Mouse (Mus musculus): ENCODE data around the gene Ptprh. TPM values are rescaled to one million over a fixed set of nuclear protein-coding genes. Genes with fewer than 3 reads are reported as not detected.

Ptprh gene
- polyA plus RNA-seq, 1 experiment from 2014 or later: not detected

DNA sequence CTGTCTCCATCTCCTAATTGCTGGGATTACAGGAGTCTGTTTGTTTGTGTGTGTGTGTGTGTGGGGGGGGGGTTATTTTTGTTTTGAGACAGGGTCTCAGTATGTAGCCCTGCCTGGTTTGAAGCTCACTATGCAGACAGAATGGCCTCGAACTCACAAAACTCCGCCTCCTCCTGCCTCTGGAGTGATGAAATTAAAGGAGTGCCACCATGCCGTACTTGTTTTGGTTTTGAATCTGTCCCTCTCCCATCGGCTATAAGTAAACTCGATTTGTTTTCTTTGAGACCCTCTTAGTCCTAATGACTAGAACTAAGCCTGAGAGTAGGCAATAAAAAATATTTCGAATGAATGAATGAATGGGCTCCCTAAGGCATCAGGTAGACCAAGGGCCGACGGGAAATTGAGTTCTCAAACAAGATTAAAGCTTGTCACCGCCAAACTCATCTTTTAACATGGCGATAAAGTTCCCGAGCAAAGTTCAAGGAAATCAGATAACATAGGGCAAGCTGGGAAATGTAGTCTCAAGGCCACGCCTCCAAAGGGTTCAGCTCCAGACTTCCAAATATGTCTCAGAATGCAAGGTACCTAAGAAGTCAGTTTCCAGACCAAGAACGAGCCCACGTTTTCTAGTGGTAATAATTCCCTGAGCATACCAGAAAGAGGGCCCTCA is 101.3 kb downstream of the Ptprh start:
- DNase-seq (ENCODE audit: low spot score): peak; percentile 49

DNA sequence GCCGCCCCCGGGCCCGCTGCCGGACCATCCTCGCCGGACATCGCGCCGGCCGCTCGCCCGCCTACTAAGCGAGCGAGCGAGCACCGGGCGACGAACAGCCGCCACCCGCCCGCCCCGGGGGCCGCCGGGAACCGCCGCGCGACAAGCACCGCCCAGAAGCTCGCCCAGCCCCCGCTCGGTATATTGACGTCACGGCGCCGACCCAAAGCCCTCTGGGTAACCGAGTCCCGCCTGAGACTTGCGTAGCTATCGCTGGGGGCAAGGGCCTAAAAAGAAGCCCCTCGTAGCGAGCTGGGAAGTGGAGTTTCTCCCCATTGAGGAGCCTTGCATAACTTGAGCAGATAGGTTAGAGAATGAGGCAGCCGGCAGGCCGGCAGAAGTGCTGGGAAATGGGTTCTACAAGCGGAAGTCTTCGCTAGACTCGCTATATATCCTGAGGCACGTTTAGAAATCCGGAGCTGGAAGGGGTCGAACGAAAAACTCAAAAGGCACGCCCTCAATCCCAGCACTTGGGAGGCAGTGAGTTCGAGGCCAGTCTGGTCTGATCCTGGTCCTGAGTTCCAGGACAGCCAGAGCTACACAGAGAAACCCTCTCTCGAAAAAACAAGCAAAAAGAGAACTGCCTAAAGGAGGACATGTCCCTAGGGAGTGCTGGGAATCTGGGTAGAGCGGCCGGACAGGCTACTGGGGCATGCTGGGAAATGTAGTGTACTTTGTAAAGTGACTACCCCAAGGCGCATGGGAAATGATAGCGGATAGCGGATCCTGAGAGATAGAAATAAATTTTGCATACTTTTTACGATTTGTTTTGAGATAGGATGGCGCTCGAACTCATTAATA is 102.1 kb downstream of the Ptprh start, which contains the start of gene Ppp1r12c:
TSS of gene Ppp1r12c (minus strand) at position 123 of the 840 bp plus-strand sequence.
- DNase-seq (ENCODE audit: low spot score): peak; percentile 93

GRCm38 (mm10) chr7:4500892-4501471 is 102.9 kb downstream of the Ptprh start:
- DNase-seq (ENCODE audit: low spot score): peak; percentile 52

- DNase-seq (ENCODE audit: low spot score): no peak
Observed at GRCm38 (mm10) chr7:4499034-4499433, 104.8 kb downstream of the Ptprh start.

Small RNA genes lying within 50 kb of the gene (microRNA-seq; reads per million reads assigned to microRNA genes)
- gene Gm23577 (ENCODE audit: borderline number of aligned reads): not detected

Other genes starting within 250 kb of the Ptprh start
- not detected in 2 replicates for gene Gp6, start 206.3 kb downstream of the Ptprh start, polyA plus RNA-seq (2015; fragmentation: Nextera tagmentation; extraction: Ambion mirVana)
- gene Rdh13, start 158.4 kb downstream of the Ptprh start, polyA plus RNA-seq (2015; fragmentation: Nextera tagmentation; extraction: Ambion mirVana): 9.9 and 12.6 TPM in 2 replicates
- gene Eps8l1, start 143.4 kb downstream of the Ptprh start, polyA plus RNA-seq (2015; fragmentation: Nextera tagmentation; extraction: Ambion mirVana): 0.79 and 5.9 TPM in 2 replicates
- 36.3 and 48.3 TPM in 2 replicates for gene Ppp1r12c, start 102.4 kb downstream of the Ptprh start, polyA plus RNA-seq (2015; fragmentation: Nextera tagmentation; extraction: Ambion mirVana)
- 27.0 and 28.8 TPM in 2 replicates for gene Tnnt1, start 87.7 kb downstream of the Ptprh start, polyA plus RNA-seq (2015; fragmentation: Nextera tagmentation; extraction: Ambion mirVana)
- 2.5 and 3.0 TPM in 2 replicates for gene Tnni3, start 79.8 kb downstream of the Ptprh start, polyA plus RNA-seq (2015; fragmentation: Nextera tagmentation; extraction: Ambion mirVana)
- 1.6 and 1.7 TPM in 2 replicates for gene Dnaaf3, start 71.6 kb downstream of the Ptprh start, polyA plus RNA-seq (2015; fragmentation: Nextera tagmentation; extraction: Ambion mirVana)
- gene Syt5, start 56.5 kb downstream of the Ptprh start, polyA plus RNA-seq (2015; fragmentation: Nextera tagmentation; extraction: Ambion mirVana): 0.22 and 0.44 TPM in 2 replicates
- gene Tmem86b, start 27.4 kb upstream of the Ptprh start, polyA plus RNA-seq (2015; fragmentation: Nextera tagmentation; extraction: Ambion mirVana): 1.7 and 2.1 TPM in 2 replicates
- 19.8 and 23.8 TPM in 2 replicates for gene Ppp6r1, start 55.0 kb upstream of the Ptprh start, polyA plus RNA-seq (2015; fragmentation: Nextera tagmentation; extraction: Ambion mirVana)
- 74.9 and 91.0 TPM in 2 replicates for gene Hspbp1, start 81.0 kb upstream of the Ptprh start, polyA plus RNA-seq (2015; fragmentation: Nextera tagmentation; extraction: Ambion mirVana)
- 0.06 and 0.20 TPM in 2 replicates for gene Brsk1, start 86.6 kb upstream of the Ptprh start, polyA plus RNA-seq (2015; fragmentation: Nextera tagmentation; extraction: Ambion mirVana)
- gene Tmem150b, start 121.2 kb upstream of the Ptprh start, polyA plus RNA-seq (2015; fragmentation: Nextera tagmentation; extraction: Ambion mirVana): 0.82 and 1.4 TPM in 2 replicates
- 44.1 and 44.2 TPM in 2 replicates for gene Kmt5c, start 136.1 kb upstream of the Ptprh start, polyA plus RNA-seq (2015; fragmentation: Nextera tagmentation; extraction: Ambion mirVana)
- gene Cox6b2, start 149.1 kb upstream of the Ptprh start, polyA plus RNA-seq (2015; fragmentation: Nextera tagmentation; extraction: Ambion mirVana): 37.9 TPM in 2 replicates
- not detected in 2 replicates for gene Fam71e2, start 167.3 kb upstream of the Ptprh start, polyA plus RNA-seq (2015; fragmentation: Nextera tagmentation; extraction: Ambion mirVana)
- gene Il11, start 178.8 kb upstream of the Ptprh start, polyA plus RNA-seq (2015; fragmentation: Nextera tagmentation; extraction: Ambion mirVana): 0.13 and 0.30 TPM in 2 replicates
- 0.23 TPM in 1 of 2 replicates, not detected in the other for gene Tmem190, start 178.9 kb upstream of the Ptprh start, polyA plus RNA-seq (2015; fragmentation: Nextera tagmentation; extraction: Ambion mirVana)
- 9.6 and 11.7 TPM in 2 replicates for gene Tmem238, start 185.6 kb upstream of the Ptprh start, polyA plus RNA-seq (2015; fragmentation: Nextera tagmentation; extraction: Ambion mirVana)
- gene Rpl28, start 188.8 kb upstream of the Ptprh start, polyA plus RNA-seq (2015; fragmentation: Nextera tagmentation; extraction: Ambion mirVana): 546 and 590 TPM in 2 replicates
- 413 and 414 TPM in 2 replicates for gene Ube2s, start 208.5 kb upstream of the Ptprh start, polyA plus RNA-seq (2015; fragmentation: Nextera tagmentation; extraction: Ambion mirVana)
- not detected in 2 replicates for gene Shisa7, start 240.7 kb upstream of the Ptprh start, polyA plus RNA-seq (2015; fragmentation: Nextera tagmentation; extraction: Ambion mirVana)

Data from thymus, postnatal 0 days (tissue).